Mouse (Mus musculus) forebrain, postnatal 0 days (tissue): ENCODE data around the gene Trappc10. TPM values are rescaled to one million over a fixed set of nuclear protein-coding genes. Genes with fewer than 3 reads are reported as not detected.

Experiments used
- ATAC-seq: fragments of 200-750 bp; cut with Nextera tagmentation; 2 replicates; pipeline ENCODE4 v1.8.0; 2017; ENCODE audit warnings: mild to moderate bottlenecking, moderate library complexity
- DNase-seq: peaks from one replicate; pipeline ENCODE4 v3.0.0-alpha.2; 2015
- H3K27ac ChIP-seq: fragments of 300-500 bp; sonication (generic); 2 replicates; pipeline ENCODE4 v1.5.1; 2014; ENCODE audit warnings: low read depth, mild to moderate bottlenecking, antibody characterized with exemption, low read length, moderate library complexity, mixed read lengths
- H3K27me3 ChIP-seq: fragments of 300-500 bp; sonication (generic); 2 replicates; pipeline ENCODE4 v1.6.1; 2014; ENCODE audit warnings: mild to moderate bottlenecking, low read length, mixed read lengths; ENCODE audit not compliant: insufficient read depth
- H3K36me3 ChIP-seq: fragments of 300-500 bp; sonication (generic); 2 replicates; pipeline ENCODE4 v1.6.1; 2014; ENCODE audit warnings: mild to moderate bottlenecking, moderate library complexity; ENCODE audit not compliant: insufficient read depth
- H3K4me1 ChIP-seq: fragments of 300-500 bp; sonication (generic); 2 replicates; pipeline ENCODE4 v1.6.1; 2014; ENCODE audit warnings: antibody characterized with exemption; ENCODE audit not compliant: insufficient read depth
- H3K4me2 ChIP-seq: fragments of 300-500 bp; sonication (generic); 2 replicates; pipeline ENCODE4 v1.6.1; 2014; ENCODE audit warnings: low read depth, mild to moderate bottlenecking, moderate library complexity
- H3K4me3 ChIP-seq: fragments of 300-500 bp; sonication (generic); 2 replicates; pipeline ENCODE4 v1.5.1; 2014; ENCODE audit warnings: low read depth, low read length, mixed read lengths
- H3K9ac ChIP-seq: fragments of 300-500 bp; sonication (generic); 2 replicates; pipeline ENCODE4 v1.6.1; 2014; ENCODE audit warnings: mild to moderate bottlenecking
- H3K9me3 ChIP-seq: fragments of 300-500 bp; sonication (generic); 2 replicates; pipeline ENCODE4 v1.6.1; 2016; ENCODE audit warnings: low read length
- CTCF ChIP-seq: sonication (generic); IDR thresholded peaks from 2 replicates; pipeline ENCODE4 v1.5.1; 2016; ENCODE audit warnings: antibody characterized with exemption, control low read depth, low read depth
- WGBS: fragments of 180-500 bp; shearing (Covaris S2); extraction: QIAGEN DNeasy Blood & Tissue Kit; methylation state at CpG from one replicate; pipeline ENCODE4 v1.1.7; 2014; 5-methylcytosine and 5-hydroxymethylcytosine counted together
- polyA plus RNA-seq: library from polyadenylated mRNA; unstranded; fragments of >200 nt; fragmentation: Nextera tagmentation; extraction: Ambion mirVana; gene quantifications from 2 replicates; pipeline ENCODE4 v1.2.1, GENCODE M21; 2015
- total RNA-seq: library from RNA; depleted of rRNA; stranded (reverse); fragments of >200 nt; gene quantifications from 2 replicates; pipeline ENCODE4 v1.2.3, GENCODE M21; 2014; rRNA removed

Trappc10 gene
- total and polyA plus RNA-seq, 2 experiments from 2014 or later: 31.6 to 95.2 TPM

DNA sequence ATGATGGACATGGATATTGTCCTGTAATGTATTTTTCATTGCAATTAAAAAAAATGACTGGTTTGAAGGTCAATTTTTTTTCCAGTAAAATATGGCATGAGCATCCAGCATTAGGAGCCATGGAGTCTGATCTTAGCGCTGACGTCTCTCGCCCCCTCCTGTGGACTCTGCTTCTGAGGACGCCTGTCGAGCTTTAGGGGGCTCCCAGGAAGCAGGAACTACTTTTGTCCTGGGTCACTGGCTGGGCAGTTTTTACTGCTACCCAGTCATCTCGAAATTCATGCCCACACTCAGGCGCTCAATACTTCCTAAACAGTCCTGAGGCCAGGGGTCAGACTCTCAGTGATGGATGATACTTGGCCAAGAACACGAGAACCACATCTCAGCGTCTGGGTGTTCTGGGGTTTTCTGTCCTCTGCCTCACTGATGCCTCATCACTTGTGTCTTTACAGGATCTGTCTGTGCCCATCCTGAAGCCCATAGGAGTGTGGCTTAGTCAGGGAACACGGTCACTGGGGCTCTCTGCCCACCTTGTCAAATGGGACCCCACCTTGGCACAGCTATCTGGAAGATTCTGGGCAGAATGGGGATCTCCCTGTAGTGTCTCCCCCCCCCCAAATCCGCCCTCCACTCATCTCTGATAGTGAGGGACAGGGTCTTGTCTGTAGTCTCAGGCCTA, 104.7 kb downstream of the Trappc10 start:
- ATAC-seq (no peak), DNase-seq (no peak)
- Histone ChIP-seq H3K4me1 (no peaks in the 10 kb centered on the region), H3K4me3 (no peak overlapping the region), H3K36me3 (no peaks in the 10 kb centered on the region), H3K4me2 (no peak overlapping the region), H3K9me3 (no peaks in the 10 kb centered on the region), H3K9ac (no peak overlapping the region), H3K27me3 (no peaks in the 10 kb centered on the region), H3K27ac (no peak overlapping the region; the same call in 1 of the 2 replicates)
- no peak for TF ChIP-seq CTCF
- 82% methylated on average over 11 of the region's 11 CpGs for WGBS

DNA sequence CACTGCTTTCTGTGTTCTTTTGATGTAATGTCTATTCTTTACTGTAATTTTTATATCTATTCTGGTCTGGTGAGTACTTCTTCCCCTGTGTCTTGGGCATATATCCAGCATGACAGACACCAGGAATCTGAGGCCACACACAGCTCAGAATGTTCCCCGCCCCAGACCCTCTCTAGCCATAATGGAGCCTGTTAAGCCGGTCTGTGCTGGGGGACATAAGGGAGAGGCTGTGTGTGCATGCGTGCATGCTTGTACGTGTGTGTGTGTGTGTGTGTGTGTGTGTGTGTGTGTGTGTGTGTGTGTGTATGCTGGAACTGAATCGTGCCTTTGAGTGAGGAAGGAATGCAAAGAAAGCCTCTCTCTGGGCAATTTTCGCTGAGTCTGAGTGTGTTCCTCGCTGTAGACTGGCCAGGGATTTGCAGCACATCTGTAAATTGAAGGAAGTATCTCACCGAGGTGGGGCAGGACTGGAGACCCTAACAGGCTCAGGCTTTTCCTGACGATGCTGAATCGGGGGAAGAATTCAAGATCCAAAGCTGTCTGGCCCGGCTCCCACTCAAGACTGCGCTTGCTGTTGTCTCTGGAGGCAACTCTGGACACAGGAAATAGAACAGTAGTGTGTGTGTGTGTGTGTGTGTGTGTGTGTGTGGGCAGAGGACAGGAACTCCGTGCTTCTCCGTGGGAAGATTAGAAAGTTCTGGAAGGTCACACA, 105.5 kb downstream of the Trappc10 start:
- ATAC-seq (peak; percentile 75), DNase-seq (peak; percentile 44)
- no peak for TF ChIP-seq CTCF
- Histone ChIP-seq H3K9me3 (no peaks in the 10 kb centered on the region), H3K27ac (no peak overlapping the region; the same call in 1 of the 2 replicates), H3K27me3 (no peaks in the 10 kb centered on the region), H3K9ac (no peak overlapping the region), H3K36me3 (no peaks in the 10 kb centered on the region), H3K4me3 (no peak overlapping the region), H3K4me1 (no peaks in the 10 kb centered on the region), H3K4me2 (no peak overlapping the region)
- 46% methylated on average over 14 of the region's 14 CpGs for WGBS

DNA sequence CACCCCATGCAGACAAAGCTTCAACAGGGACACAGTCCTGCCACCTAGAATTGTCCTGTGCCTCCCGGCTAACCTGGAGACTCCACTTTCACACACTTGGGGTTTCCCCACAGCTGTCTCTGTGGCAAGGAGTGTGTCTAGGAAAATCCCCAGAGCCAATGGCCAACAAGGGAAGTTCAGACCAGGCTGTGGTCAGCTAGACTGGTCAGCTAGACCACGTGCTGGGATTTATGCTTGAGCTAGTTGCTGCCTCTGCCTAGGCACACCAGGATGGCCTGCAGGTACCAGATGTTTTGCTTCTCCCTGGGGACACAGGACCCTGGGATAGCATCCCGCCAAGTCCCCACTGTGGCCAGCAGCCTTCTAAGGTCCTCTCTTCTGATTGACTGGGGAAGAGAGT, 107.2 kb downstream of the Trappc10 start:
- Histone ChIP-seq H3K27me3 (no peaks in the 10 kb centered on the region), H3K9ac (no peak overlapping the region), H3K27ac (no peak overlapping the region), H3K4me2 (no peak overlapping the region), H3K36me3 (no peaks in the 10 kb centered on the region), H3K4me1 (no peaks in the 10 kb centered on the region), H3K9me3 (no peaks in the 10 kb centered on the region), H3K4me3 (no peak overlapping the region)
- no peak for ATAC-seq
- TF ChIP-seq CTCF: no peak
- WGBS: 96% methylated on average over 3 of the region's 3 CpGs
- DNase-seq: no peak

Other genes with a start within 250 kb of the Trappc10 start
- 85.6 and 112 TPM in 2 replicates for gene Pfkl, start 234.6 kb downstream of the Trappc10 start, total RNA-seq
- 57.3 and 72.9 TPM in 2 replicates for gene Pfkl, start 234.6 kb downstream of the Trappc10 start, polyA plus RNA-seq
- gene Dnmt3l, start 202.7 kb downstream of the Trappc10 start, total RNA-seq: not detected in 2 replicates
- not detected in 2 replicates for gene Dnmt3l, start 202.7 kb downstream of the Trappc10 start, polyA plus RNA-seq
- gene Aire, start 201.0 kb downstream of the Trappc10 start, total RNA-seq: 0.15 TPM in 1 of 2 replicates, not detected in the other
- 0.14 and 0.29 TPM in 2 replicates for gene Aire, start 201.0 kb downstream of the Trappc10 start, polyA plus RNA-seq
- 1.9 and 2.0 TPM in 2 replicates for gene Icosl, start 175.3 kb downstream of the Trappc10 start, total RNA-seq
- gene Icosl, start 175.3 kb downstream of the Trappc10 start, polyA plus RNA-seq: 0.75 and 0.91 TPM in 2 replicates
- gene D10Jhu81e, start 74.9 kb downstream of the Trappc10 start, total RNA-seq: 76.7 and 85.2 TPM in 2 replicates
- 21.2 and 24.4 TPM in 2 replicates for gene D10Jhu81e, start 74.9 kb downstream of the Trappc10 start, polyA plus RNA-seq
- gene Pwp2, start 59.5 kb downstream of the Trappc10 start, total RNA-seq: 27.2 and 30.0 TPM in 2 replicates
- 15.0 and 16.4 TPM in 2 replicates for gene Pwp2, start 59.5 kb downstream of the Trappc10 start, polyA plus RNA-seq
- gene Agpat3, start 107.8 kb upstream of the Trappc10 start, total RNA-seq: 72.9 and 94.9 TPM in 2 replicates
- 72.4 and 101 TPM in 2 replicates for gene Agpat3, start 107.8 kb upstream of the Trappc10 start, polyA plus RNA-seq
- gene Rrp1, start 168.4 kb upstream of the Trappc10 start, total RNA-seq: 256 TPM in 2 replicates
- gene Rrp1, start 168.4 kb upstream of the Trappc10 start, polyA plus RNA-seq: 401 and 455 TPM in 2 replicates
- 55.2 and 59.0 TPM in 2 replicates for gene Cstb, start 181.0 kb upstream of the Trappc10 start, total RNA-seq
- 147 and 190 TPM in 2 replicates for gene Cstb, start 181.0 kb upstream of the Trappc10 start, polyA plus RNA-seq
- 30.5 and 43.6 TPM in 2 replicates for gene Pdxk, start 220.3 kb upstream of the Trappc10 start, total RNA-seq
- 20.0 and 30.7 TPM in 2 replicates for gene Pdxk, start 220.3 kb upstream of the Trappc10 start, polyA plus RNA-seq